Mouse (Mus musculus): ENCODE data around the gene Pdzrn3.

- no peak for TF ChIP-seq CTCF (IDR thresholded peaks at IDR 0.05; ENCODE audit: borderline replicate concordance, insufficient read depth, low read depth, low read length)
- TF ChIP-seq POLR2A (IDR thresholded peaks at IDR 0.05; ENCODE audit: borderline replicate concordance, insufficient read depth, low read length) = no peak
These were observed 268.7 kb downstream of the Pdzrn3 start for GRCm38 (mm10) chr6:101108951-101109350.
